Mouse (Mus musculus) mature B cell (primary cell): Measurements from ENCODE around the gene Gstm2.
"Not testable (repeated sequence)": the region's sequence is repeated elsewhere in the genome, so short reads cannot be mapped to it uniquely, and the experiment has no call there.

ENCODE experiments used
- in situ Hi-C: fragments of 300-500 bp; cut with MboI; formaldehyde crosslinking; loops from 2 replicates; pipeline ENCODE4 v1.14.3; 2019

Gene Gstm2

DNA sequence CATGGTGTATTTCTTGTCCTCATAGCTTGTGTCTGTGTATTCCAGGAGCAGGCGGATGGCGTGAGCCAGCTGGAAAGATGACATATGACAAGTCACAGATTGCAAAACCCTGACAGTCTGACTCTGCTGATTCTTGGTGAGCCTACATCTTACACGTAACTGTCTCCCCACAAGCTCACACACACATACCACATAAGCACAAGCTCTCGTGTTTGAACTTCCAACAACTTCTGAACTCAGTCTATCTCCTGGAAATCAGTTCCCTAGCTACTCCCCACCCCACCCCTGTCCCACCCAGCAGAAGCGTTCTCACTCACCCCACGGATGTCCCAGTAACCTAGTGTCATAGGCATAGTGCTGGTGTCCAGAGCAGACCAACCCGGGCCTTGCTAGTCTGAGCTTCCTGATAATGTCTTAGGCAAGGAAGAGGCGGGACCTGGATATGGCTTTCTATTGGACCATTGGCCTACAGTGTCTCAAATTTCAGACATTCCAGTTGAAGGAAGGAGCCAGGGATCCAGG, at the start of gene Gstm2:
Gene Gstm2 (minus strand): TSS at position 413 of the 522 bp plus-strand sequence.
- in situ Hi-C loops = no loop called here

DNA sequence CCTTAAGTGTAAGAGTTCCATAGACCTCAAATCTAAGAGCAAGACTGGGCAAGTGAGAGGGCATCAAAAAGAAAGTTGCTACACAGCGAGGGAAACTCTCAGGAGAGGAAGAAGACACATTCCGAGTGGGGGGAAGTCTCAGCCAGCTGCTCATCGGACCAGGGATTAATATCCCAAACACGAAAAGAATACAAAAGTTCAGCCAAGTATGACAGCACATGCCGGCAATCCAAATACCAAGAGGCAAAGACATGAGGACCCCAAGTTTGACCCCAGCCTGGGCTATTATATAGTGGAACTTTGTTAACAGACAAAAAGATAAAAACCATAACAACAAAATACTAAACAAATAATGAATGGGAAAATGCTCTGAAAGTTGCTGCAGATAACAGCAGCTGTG, 46.9 kb upstream of the Gstm2 start:
- in situ Hi-C loops = no loop called here

DNA sequence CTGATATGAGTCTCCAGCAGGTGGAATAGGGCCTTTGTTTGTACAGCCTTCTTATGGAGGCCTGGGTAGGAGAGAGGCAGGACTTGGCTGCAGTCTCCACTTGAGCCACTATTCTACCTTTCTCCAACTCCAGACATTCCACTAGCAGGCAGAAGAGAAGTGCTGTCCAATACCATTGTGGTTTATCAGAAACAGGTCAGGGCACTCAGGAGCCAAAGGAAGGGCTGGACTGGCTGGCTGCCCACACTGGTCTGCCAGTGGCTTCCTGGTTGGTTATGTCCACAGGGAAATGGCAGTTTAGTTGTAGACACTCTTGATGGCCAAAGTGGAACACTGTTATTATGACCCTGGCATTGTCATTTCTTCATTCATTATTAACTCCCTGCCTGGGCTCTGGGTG, 45.9 kb upstream of the Gstm2 start:
- in situ Hi-C loops = no loop called here

GRCm38 (mm10) chr3:108028641-108029365, 42.5 kb upstream of the Gstm2 start:
- in situ Hi-C loops = no loop called here

- in situ Hi-C loops = no loop called here
Measured at GRCm38 (mm10) chr3:108026597-108026996, 40.3 kb upstream of the Gstm2 start.

DNA sequence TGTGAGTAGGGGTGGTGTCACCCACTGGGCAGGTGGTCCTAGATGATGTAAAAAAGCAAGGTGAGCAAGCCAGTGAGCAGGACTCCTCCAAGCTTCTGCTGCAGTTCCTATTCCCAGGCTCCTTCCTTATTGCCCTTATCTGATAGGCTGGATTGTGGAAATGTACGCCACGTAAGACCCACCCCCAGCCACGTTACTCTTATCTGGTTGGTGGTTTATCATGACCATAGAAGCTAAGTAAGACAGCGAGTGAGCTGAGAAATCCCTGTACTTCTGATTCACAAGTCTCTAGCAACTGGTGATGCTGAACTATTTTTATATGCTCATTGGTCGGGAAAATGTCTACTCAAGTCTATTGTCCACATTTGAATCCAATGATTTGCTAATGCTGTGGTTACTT, 39.8 kb upstream of the Gstm2 start:
- in situ Hi-C loops = no loop called here

DNA sequence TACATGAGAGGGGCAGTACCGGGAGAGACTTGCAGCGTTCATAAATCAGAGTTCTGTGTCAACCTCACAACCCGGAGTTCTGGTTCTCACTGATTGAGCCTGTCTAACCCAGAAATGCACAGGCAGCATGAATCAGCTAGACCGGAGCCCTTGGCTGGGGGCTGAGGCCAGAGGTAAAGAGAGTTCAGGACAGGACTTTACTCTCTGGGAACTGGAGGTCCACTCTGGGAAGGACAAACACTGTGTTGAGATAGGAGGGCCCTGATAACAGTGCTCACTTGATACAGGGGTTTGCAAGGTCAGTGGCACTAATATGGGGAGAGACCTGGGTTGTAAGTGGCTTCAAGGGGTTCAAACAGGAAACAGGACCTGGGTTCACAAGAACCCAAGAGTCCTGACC, 39.1 kb upstream of the Gstm2 start:
- in situ Hi-C loops = no loop called here

DNA sequence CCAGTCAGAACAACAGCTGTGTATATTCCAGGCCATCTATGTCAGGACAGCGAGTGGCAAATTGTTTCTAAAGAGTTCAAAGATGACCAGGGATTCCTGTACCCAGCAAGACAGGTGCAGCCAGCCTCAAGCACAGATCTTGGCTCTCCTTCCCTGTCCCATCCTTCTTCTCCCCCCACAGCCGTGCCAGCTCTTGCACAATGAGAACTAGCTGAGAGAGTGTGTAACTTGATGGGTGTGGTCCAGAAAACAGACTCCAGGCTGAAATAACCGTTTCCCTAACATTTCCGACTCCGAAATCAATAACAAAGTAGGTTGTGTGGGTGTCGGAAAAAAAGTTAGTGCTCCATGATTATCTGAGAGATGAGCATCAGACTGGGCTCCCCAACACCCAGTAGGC, 36.4 kb upstream of the Gstm2 start:
- in situ Hi-C loops = no loop called here

DNA sequence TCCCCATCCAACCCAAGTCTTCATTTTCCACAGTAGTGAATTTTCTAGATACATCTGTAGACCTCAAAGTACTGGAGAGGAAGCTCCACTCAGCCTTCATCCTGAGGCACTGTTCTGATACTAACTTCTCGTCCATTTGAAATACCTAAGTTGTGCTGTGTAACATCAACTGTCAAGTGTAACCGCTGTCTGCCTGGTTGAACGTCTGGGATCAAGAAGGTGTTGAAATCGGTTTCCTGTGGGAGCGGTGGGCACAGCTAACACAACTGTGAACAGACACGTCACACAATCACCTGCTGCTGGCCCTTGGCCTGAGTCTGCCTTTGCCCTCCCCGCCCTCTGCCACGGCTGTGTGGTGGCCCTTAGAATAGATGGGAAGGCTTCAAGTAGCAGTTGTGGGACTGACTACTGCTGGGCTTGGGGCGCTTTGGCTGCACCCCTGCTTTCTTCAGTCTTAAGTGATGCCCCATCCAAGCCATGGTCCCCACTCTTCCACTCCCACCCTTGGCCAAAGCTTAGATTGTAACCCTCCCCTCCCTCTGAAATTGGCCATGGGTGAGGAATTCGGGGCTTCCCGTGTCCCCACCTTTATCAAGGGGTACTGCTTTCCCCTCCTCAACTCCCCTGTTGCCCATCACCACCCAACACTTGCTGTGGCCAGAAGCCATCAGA, 34.2 kb upstream of the Gstm2 start:
- in situ Hi-C loops = not testable (repeated sequence)

GRCm38 (mm10) chr3:108019226-108019625, 33.0 kb upstream of the Gstm2 start:
- in situ Hi-C loops = not testable (repeated sequence)

DNA sequence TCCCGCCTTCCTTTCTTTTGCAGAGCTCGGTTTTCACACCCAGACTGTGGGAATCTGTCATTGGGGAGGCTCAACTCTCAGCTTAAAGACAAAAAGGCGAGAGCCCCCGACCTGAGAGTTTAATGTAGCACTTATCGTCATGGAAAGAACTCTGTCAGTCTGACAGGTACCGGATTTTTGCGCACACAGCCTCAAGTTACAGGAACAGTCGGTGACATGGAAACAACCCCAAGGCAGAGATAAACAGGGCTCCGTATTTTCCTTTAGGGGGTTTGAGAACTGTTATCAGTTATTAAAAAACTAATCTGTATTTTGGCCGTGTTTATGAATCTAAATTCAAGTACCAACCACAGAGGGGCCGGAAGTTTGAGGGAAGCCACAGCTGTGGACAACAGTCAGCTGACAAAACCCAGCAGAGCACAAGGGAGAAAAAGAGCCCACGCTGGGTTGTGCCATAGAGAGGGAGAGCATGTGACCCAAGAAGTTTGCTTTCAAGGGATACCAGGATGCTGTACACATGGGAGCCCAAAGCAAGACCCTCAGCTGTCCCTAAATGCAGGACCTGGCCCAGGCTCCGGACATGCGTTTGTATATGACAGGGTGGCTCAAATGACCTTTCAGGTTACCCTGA, 32.1 kb upstream of the Gstm2 start:
- in situ Hi-C loops = no loop called here

DNA sequence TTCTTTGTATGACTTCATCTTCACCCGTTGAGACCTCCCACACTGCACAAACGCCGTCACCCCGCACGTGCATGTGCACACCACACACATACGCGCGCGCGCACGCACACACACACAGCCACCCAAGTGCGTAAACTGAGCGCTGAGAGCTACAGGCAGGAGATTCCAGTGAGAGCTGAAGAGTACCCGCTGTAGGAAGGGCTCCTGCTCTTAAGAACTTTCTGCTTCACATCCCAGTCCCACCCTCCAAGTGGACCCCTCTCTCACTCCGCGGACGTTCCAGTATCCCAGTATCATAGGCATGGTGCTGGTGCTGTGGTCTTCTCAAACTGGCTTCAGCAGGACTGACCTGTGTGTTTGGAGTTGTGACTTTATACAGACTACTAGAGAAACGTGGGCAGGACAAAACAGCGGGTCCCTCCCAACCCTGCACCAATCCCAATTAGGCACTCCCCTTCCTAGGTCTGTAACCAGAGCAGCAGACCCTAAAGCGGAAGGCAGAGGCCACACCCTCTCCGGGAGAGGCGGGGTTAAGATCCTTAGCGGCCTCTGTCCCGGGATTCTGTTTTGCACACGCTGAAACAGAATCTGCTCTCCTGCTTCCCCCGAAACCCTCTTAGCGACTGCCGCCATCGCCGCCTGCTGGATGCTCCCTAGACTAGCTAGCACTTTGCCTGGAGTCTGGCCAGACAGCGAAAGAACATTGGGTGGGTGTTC, 31.4 kb upstream of the Gstm2 start, which contains the start of gene Gstm1:
Gene Gstm1 (minus strand): TSS at position 501 of the 717 bp plus-strand sequence.
- in situ Hi-C loops = no loop called here

DNA sequence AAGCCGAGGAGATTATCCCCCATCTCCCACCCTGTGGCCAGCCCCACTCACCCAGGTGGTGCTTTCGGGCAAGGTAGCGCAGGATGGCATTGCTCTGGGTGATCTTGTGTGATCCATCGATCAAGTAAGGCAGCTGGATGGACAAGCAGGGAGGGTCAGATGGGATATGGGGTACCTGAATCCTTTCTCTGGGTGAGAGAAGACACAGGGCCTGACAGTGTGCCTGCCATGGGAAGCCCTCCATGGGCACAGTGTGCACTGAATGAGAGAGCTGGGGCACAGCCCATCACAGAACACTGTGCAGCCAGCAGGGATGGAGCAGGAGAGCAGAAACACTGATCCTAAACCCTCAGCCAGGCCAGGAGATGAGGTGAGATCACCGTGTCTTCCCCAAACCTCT, 30.2 kb upstream of the Gstm2 start:
- in situ Hi-C loops = not testable (repeated sequence)

DNA sequence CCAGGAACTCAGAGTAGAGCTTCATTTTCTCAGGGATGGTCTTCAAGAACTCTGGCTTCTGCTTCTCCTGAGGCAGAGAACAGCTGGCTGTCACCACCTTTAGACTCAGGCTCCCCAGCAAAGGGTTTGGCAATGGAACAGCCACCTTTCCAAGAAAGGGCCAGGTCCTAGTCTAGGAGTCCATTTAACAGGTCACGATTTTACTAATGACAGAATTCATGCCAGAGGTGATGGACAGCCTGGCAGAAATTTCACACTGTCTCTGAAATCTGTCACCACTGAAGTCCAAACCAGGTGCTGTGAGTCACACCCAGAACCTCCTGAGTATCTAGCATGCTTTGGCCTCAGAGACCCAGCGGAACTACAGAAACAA, 28.7 kb upstream of the Gstm2 start:
- in situ Hi-C loops = no loop called here

DNA sequence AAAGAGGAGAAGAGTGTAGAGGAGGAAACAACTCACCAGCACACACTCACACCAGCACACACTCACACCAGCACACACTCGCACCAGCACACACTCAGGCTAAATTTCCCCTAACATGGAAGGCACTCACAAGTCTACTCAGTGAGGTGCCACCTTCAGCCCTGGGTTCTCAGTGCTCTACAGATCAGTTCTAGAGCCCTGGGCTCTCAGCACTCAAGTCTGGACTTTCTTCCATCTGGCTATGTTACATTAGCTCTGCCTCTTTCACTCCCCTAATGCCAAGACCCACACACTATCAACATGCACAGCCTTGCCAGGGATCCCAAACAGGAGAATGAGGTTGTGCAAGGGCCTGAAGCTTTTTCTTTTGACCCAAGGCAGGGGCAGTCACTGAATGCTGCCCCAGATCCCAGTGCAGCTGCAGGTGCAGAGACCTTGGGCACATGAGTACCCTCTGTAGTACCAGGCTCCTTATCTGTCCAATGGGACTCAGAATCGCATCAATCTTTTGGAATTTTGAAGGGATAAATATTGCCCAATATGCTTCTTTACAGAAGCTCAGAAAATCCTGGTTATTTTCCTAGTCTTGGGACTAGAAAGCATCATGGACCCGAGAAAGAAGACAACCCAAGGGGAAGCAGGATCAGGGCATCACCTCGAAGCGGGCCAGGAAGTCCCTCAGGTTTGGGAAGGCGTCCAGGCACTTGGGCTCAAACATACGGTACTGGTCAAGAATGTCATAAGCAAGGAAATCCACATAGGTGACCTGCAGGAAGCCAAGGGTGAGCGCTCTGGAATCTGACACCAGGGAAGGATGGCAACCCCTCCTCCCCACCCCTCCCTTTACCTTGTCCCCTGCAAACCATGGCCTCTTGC, 28.1 kb upstream of the Gstm2 start:
- in situ Hi-C loops = no loop called here

GRCm38 (mm10) chr3:108013331-108013871, 27.1 kb upstream of the Gstm2 start:
- in situ Hi-C loops = no loop called here

DNA sequence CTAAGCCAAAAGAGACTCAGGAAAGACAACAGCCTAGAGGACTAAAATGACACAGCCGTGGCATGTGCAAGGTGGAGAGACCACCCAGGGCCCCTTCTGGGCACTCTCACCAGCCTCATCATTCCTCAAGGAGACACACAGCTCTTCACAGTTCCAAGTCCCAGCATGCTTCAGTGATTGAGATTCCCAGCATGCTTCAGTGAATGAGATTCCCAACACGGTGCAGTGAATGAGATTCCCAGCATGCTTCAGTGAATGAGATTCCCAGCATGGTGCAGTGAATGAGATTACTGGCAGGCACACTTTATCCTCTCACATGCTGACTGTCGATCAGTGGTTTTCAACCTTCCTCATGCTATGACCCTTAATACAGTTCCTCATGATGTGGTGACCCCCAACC, 25.3 kb upstream of the Gstm2 start:
- in situ Hi-C loops = no loop called here

DNA sequence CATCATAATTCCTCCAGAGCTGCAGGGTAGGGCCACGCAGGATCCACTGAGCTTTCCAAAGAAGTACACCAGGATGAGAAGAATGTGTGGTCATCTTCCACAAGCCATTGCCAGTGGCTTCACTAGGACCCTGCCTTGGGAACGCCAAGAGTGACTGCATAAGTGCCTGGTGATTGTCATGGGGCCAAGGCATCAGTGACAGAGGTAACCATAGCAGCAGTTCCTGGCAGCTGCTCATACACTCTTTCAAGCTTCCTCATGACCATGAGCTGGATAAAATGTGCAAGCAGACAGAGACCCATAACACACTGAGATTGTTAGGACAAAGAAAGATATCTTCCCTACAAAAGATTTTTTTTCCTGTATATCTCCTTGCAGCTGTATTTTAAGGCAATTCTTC, 24.0 kb upstream of the Gstm2 start:
- in situ Hi-C loops = no loop called here

- in situ Hi-C loops = no loop called here
Measured at GRCm38 (mm10) chr3:108002021-108002420, 15.8 kb upstream of the Gstm2 start.

DNA sequence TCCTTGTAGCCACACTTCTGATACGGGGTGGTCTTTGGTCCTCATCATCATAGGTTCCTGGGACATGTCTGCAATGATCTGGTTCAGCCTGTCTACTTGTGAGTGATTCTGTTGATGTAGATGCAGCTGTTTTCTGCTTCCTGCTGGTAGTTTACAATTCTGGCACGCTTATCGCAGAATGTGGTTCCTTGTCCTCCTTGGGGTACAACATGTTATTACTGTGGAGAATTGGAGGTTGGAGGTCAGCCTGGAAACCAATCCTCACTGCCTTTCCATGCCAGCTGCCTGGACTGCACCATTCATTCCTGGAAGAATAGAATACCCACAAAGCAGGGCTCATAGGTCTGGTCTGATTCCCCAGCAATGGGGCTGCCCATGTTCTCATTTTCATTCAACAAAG, 13.2 kb upstream of the Gstm2 start:
- in situ Hi-C loops = no loop called here

- in situ Hi-C loops = no loop called here
Measured at GRCm38 (mm10) chr3:107998591-107998990, 12.3 kb upstream of the Gstm2 start.
